Mouse (Mus musculus) heart, embryonic 11.5 days (tissue): ENCODE measurements around the gene Lmod2. TPM values are rescaled to one million over a fixed set of nuclear protein-coding genes. Genes with fewer than 3 reads are reported as not detected.
A peak's percentile ranks its signal among the peaks of the same experiment; 100 is the strongest.

Experiments used
- ATAC-seq: fragments of 200-750 bp; cut with Nextera tagmentation; replicated peaks from 2 replicates; pipeline ENCODE4 v1.8.0; 2017; ENCODE audit warnings: moderate library complexity; ENCODE audit not compliant: insufficient number of reproducible peaks, low FRiP score, low TSS enrichment
- H3K27ac ChIP-seq: fragments of 300-500 bp; sonication (generic); 2 replicates; pipeline ENCODE4 v1.5.1; 2014; ENCODE audit warnings: mild to moderate bottlenecking, low read depth, low read length
- H3K27me3 ChIP-seq: fragments of 300-500 bp; sonication (generic); 2 replicates; pipeline ENCODE4 v1.6.1; 2014; ENCODE audit warnings: mild to moderate bottlenecking, low read length, mixed read lengths; ENCODE audit not compliant: control insufficient read depth, insufficient read depth
- H3K36me3 ChIP-seq: fragments of 300-500 bp; sonication (generic); 2 replicates; pipeline ENCODE4 v1.6.1; 2014; ENCODE audit warnings: mild to moderate bottlenecking, low read length, moderate library complexity, mixed read lengths; ENCODE audit not compliant: control insufficient read depth, insufficient read depth
- H3K4me1 ChIP-seq: fragments of 300-500 bp; sonication (generic); 2 replicates; pipeline ENCODE4 v1.6.1; 2014; ENCODE audit warnings: low read length; ENCODE audit not compliant: control insufficient read depth, insufficient read depth
- H3K4me2 ChIP-seq: fragments of 300-500 bp; sonication (generic); 2 replicates; pipeline ENCODE4 v1.6.1; 2014; ENCODE audit warnings: mild to moderate bottlenecking, moderate library complexity
- H3K4me3 ChIP-seq: fragments of 300-500 bp; sonication (generic); 2 replicates; pipeline ENCODE4 v1.5.1; 2014; ENCODE audit warnings: low read depth, low read length
- H3K9ac ChIP-seq: fragments of 300-500 bp; sonication (generic); 2 replicates; pipeline ENCODE4 v1.6.1; 2014; ENCODE audit warnings: mild to moderate bottlenecking, low read depth, low read length, moderate library complexity
- H3K9me3 ChIP-seq: fragments of 300-500 bp; sonication (generic); replicated peaks from 2 replicates; pipeline ENCODE4 v1.6.1; 2016; ENCODE audit warnings: low read length; ENCODE audit not compliant: control insufficient read depth
- WGBS: fragments of 180-500 bp; shearing (Covaris S2); extraction: QIAGEN DNeasy Blood & Tissue Kit; methylation state at CpG from one replicate; pipeline ENCODE4 v1.1.7; 2014; ENCODE audit not compliant: insufficient replicate concordance; 5-methylcytosine and 5-hydroxymethylcytosine counted together
- polyA plus RNA-seq: library from polyadenylated mRNA; unstranded; fragments of >200 nt; fragmentation: Nextera tagmentation; extraction: Ambion mirVana; gene quantifications from 2 replicates; pipeline ENCODE4 v1.2.1, GENCODE M21; 2014

Gene Lmod2
- polyA plus RNA-seq, 1 experiment from 2014 or later: 43.7 TPM

GRCm38 (mm10) chr6:24613346-24613745, 15.8 kb downstream of the Lmod2 start:
- Histone ChIP-seq H3K27ac (no peak overlapping the region), H3K27me3 (no peaks in the 10 kb centered on the region), H3K4me1 (0 out of 2 replicates have a peak, but pooled peaks cover 6% of the 10 kb centered on the region), H3K4me2 (no peak overlapping the region), H3K36me3 (peaks cover 10% of the 10 kb centered on the region; the same call in 1 of the 2 replicates), H3K9ac (no peak overlapping the region), H3K9me3 (no peaks in the 10 kb centered on the region), H3K4me3 (no peak overlapping the region)
- WGBS: 94% methylated on average over 6 of the region's 6 CpGs
- ATAC-seq: no peak

DNA sequence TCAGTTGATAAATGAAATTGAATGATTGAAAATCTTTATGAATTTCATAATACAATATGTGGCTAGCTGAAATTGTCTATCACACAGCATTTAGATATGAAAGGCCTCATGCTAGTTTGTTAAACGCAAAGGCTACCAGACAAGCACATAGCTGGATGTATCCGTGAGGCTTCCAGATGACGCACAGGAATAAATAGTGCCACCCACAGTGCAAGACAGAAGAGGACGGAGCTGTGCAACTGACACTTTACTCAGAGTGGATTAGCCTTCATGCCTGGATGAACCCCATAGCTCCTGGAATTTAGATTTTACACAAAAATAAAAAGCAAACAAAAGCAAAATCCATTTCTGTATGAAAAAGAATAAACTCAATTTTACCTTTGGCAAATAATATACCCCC, 16.4 kb downstream of the Lmod2 start:
- H3K27ac ChIP-seq: no peak overlapping the region
- 0 out of 2 replicates have a peak, but pooled peaks cover 6% of the 10 kb centered on the region for H3K4me1 ChIP-seq
- no peak overlapping the region for H3K9ac ChIP-seq
- H3K4me3 ChIP-seq: no peak overlapping the region
- no peak for ATAC-seq
- no peaks in the 10 kb centered on the region for H3K27me3 ChIP-seq
- peaks cover 10% of the 10 kb centered on the region; the same call in 1 of the 2 replicates for H3K36me3 ChIP-seq
- no peaks in the 10 kb centered on the region for H3K9me3 ChIP-seq
- 84% methylated on average over 4 of the region's 4 CpGs for WGBS
- H3K4me2 ChIP-seq: no peak overlapping the region

DNA sequence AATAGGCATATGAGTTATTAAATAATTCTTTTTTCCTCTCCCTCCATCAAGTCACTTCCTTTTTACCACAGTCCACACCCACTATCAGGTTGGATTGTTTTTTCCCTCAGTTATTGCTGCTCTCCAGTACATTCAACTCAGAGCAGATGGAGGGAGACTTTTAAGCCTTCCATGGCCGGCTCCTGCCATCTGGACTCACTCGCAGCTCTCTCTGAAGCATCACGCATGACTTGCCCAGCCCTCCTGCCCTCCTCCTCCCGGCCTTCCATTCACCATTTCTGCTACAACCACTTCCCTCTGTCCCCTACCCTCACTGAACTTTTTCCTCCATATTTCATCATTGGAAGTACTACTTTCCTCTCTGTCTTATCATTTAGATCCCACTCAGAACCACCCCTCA, 19.2 kb downstream of the Lmod2 start:
- WGBS: 85% methylated on average over 4 of the region's 4 CpGs
- Histone ChIP-seq H3K4me1 (0 out of 2 replicates have a peak, but pooled peaks cover 6% of the 10 kb centered on the region), H3K36me3 (peaks cover 10% of the 10 kb centered on the region; the same call in 1 of the 2 replicates), H3K9ac (no peak overlapping the region), H3K27me3 (no peaks in the 10 kb centered on the region), H3K4me3 (no peak overlapping the region), H3K9me3 (no peaks in the 10 kb centered on the region), H3K4me2 (no peak overlapping the region), H3K27ac (no peak overlapping the region)
- ATAC-seq: no peak

- 64% methylated on average over 6 of the region's 6 CpGs for WGBS
- H3K4me2 ChIP-seq: no peak overlapping the region
- ATAC-seq: no peak
- H3K36me3 ChIP-seq: peaks cover 13% of the 10 kb centered on the region; the same call in 1 of the 2 replicates
- H3K9me3 ChIP-seq: no peaks in the 10 kb centered on the region
- no peaks in the 10 kb centered on the region for H3K27me3 ChIP-seq
- H3K4me1 ChIP-seq: no peaks in the 10 kb centered on the region
- H3K9ac ChIP-seq: no peak overlapping the region
- no peak overlapping the region for H3K4me3 ChIP-seq
- no peak overlapping the region for H3K27ac ChIP-seq
Observed at GRCm38 (mm10) chr6:24619285-24620045, 21.9 kb downstream of the Lmod2 start.

DNA sequence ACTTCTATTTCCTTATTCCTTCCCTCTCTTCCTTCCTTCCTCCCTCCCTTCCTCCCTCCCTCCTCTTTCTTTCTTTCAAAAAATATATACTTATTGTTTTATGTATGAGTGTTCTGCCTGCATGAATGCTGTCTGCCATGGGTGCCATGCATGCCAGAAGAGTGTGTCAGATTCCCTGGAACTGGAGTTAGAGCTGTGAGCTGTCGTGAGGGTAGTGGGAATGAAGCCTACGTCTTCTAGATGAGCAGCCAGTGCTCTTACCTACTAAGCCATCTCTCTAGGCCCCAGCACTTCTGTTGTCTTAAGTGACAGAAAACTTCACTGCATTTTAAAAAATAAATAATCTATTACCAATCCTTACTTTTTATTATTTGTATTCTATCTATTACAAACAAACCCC, 23.4 kb downstream of the Lmod2 start:
- no peak for ATAC-seq
- H3K9ac ChIP-seq: no peak overlapping the region
- H3K4me3 ChIP-seq: no peak overlapping the region
- H3K4me1 ChIP-seq: no peaks in the 10 kb centered on the region
- peaks cover 13% of the 10 kb centered on the region; the same call in 1 of the 2 replicates for H3K36me3 ChIP-seq
- 72% methylated on average over 2 of the region's 2 CpGs for WGBS
- H3K4me2 ChIP-seq: no peak overlapping the region
- H3K27ac ChIP-seq: no peak overlapping the region
- H3K27me3 ChIP-seq: no peaks in the 10 kb centered on the region
- no peaks in the 10 kb centered on the region for H3K9me3 ChIP-seq

- Histone ChIP-seq H3K4me1 (no peaks in the 10 kb centered on the region), H3K36me3 (peaks cover 10% of the 10 kb centered on the region; the same call in 1 of the 2 replicates), H3K4me2 (no peak overlapping the region), H3K9me3 (no peaks in the 10 kb centered on the region), H3K4me3 (no peak overlapping the region), H3K27ac (no peak overlapping the region), H3K27me3 (no peaks in the 10 kb centered on the region), H3K9ac (no peak overlapping the region)
- WGBS: 77% methylated on average over 2 of the region's 2 CpGs
- no peak for ATAC-seq
Observed at GRCm38 (mm10) chr6:24622098-24622497, 24.5 kb downstream of the Lmod2 start.

- ATAC-seq: 0 out of 2 replicates have a peak, but pooled peaks have one; percentile 49
- Histone ChIP-seq H3K4me3 (no peak overlapping the region), H3K9ac (no peak overlapping the region)
Observed at GRCm38 (mm10) chr6:24627586-24628030, 30.0 kb downstream of the Lmod2 start.

GRCm38 (mm10) chr6:24628499-24628898, 30.9 kb downstream of the Lmod2 start:
- Histone ChIP-seq H3K4me2 (no peak overlapping the region), H3K9me3 (no peaks in the 10 kb centered on the region), H3K9ac (no peak overlapping the region), H3K27me3 (no peaks in the 10 kb centered on the region), H3K4me3 (no peak overlapping the region), H3K4me1 (peaks cover 10% of the 10 kb centered on the region), H3K27ac (no peak overlapping the region), H3K36me3 (0 out of 2 replicates have a peak, but pooled peaks cover 2% of the 10 kb centered on the region)
- whole genome bisulfite sequencing: 68% methylated on average over 1 of the region's 1 CpGs
- no peak for ATAC-seq

More at GRCm38 (mm10) chr6:24627586-24628030, 30.0 kb downstream of the Lmod2 start:
- Histone ChIP-seq H3K36me3 (no peaks in the 10 kb centered on the region), H3K9me3 (no peaks in the 10 kb centered on the region), H3K4me1 (peaks cover 6% of the 10 kb centered on the region), H3K27ac (no peak overlapping the region), H3K4me2 (no peak overlapping the region), H3K27me3 (no peaks in the 10 kb centered on the region)
- 66% methylated on average over 5 of the region's 5 CpGs for WGBS
